Mouse (Mus musculus): ENCODE measurements at regions not wholly inside any gene's neighbourhood (a gene's known extent, or its start where the extent isn't known, plus 50 kb on each side); places are given as distances from the start of the nearest gene placed in this dataset.

- TF ChIP-seq CTCF (conservative IDR thresholded peaks at IDR 0.05; ENCODE audit: low read length) (peak; percentile 79), POU5F1 (IDR thresholded peaks at IDR 0.05; ENCODE audit: borderline replicate concordance, low read length) (no peak)
Observed at GRCm38 (mm10) chr5:54588332-54589020, 590.2 kb downstream of the Stim2 start.

Measured in E14TG2a.4 (cell line).